Comparison of ENCODE assay signal across 27 mouse cellular contexts in the genomic region with DNA sequence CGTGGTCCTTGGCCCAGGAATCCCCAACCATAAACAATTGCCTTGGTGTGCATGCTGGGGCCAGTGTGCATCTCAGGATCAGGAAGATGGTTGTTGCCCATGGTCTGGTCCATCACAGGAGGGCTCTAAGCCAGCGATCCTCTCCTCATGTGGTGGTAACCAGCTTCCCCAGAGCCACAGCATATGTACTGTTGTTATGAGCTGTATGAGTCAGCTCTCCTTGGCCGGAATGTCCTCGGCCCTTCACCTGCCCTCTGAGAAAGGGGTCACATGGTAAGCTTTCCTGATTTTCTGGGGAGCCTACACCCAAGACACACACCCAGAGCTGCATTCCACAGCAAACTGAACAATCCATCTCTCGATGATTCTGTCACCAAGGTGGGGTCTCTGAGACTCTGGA. TPM values are rescaled to one million over a fixed set of nuclear protein-coding genes. Genes with fewer than 3 reads are reported as not detected.
DNase-seq lines count a peak whose midpoint lies in the region; ATAC-seq and TF ChIP-seq lines count a peak whose summit lies in the region.
"Had no signal": no experiment of that assay in that cellular context is flagged by ENCODE, and none has a peak within 500 bp of the region (broad histone marks: within the 10 kb centered on the region; RNA-seq: fewer than 3 reads in every experiment).

No protein-coding gene starts in this region.

- no peak for TF ChIP-seq CTCF in intestine, postnatal 0 days (IDR thresholded peaks at IDR 0.05; ENCODE audit: low read depth)

- no peak overlapping the region for H3K4me3 ChIP-seq in intestine, embryonic 15.5 days (replicated peaks)
- no peak overlapping the region for H3K4me3 ChIP-seq in intestine, embryonic 16.5 days (ENCODE audit: low read length)
- no peak overlapping the region; the same call in 1 of the 2 replicates for H3K4me3 ChIP-seq in intestine, postnatal 0 days (ENCODE audit: low read depth, low read length)
- no peak overlapping the region for H3K4me3 ChIP-seq in hindbrain, embryonic 16.5 days (ENCODE audit: low read length)
- H3K4me3 ChIP-seq: embryonic facial prominence, embryonic 12.5 days; embryonic facial prominence, embryonic 15.5 days; gastrocnemius, adult 2 months; hindbrain, embryonic 12.5 days; hindbrain, embryonic 15.5 days had no signal

- H3K27ac ChIP-seq in intestine, embryonic 15.5 days: no peak overlapping the region
- H3K27ac ChIP-seq in intestine, embryonic 16.5 days (ENCODE audit: low read length): no peak overlapping the region
- no peak overlapping the region for H3K27ac ChIP-seq in intestine, postnatal 0 days (ENCODE audit: low read depth, low read length)
- H3K27ac ChIP-seq in hindbrain, embryonic 16.5 days (ENCODE audit: low read depth, low read length): no peak overlapping the region
- H3K27ac ChIP-seq: embryonic facial prominence, embryonic 12.5 days; embryonic facial prominence, embryonic 15.5 days; gastrocnemius, adult 2 months; hindbrain, embryonic 12.5 days; hindbrain, embryonic 15.5 days had no signal

- no peaks in the 10 kb centered on the region for H3K9me3 ChIP-seq in intestine, embryonic 15.5 days
- 0 out of 2 replicates have a peak, but pooled peaks cover 3% of the 10 kb centered on the region for H3K9me3 ChIP-seq in intestine, embryonic 16.5 days (ENCODE audit: control insufficient read depth, low read length)
- H3K9me3 ChIP-seq in intestine, postnatal 0 days (ENCODE audit: control insufficient read depth): no peaks in the 10 kb centered on the region; the same call in 1 of the 2 replicates
- peaks cover 7% of the 10 kb centered on the region for H3K9me3 ChIP-seq in hindbrain, embryonic 16.5 days (ENCODE audit: control insufficient read depth, low read length)
- H3K9me3 ChIP-seq: hindbrain, embryonic 12.5 days; hindbrain, embryonic 15.5 days had no signal

- peaks cover 34% of the 10 kb centered on the region for H3K4me1 ChIP-seq in intestine, embryonic 15.5 days (replicated peaks)
- H3K4me1 ChIP-seq in intestine, embryonic 16.5 days (ENCODE audit: control insufficient read depth, insufficient read depth, low read length): peaks cover 28% of the 10 kb centered on the region
- no peaks in the 10 kb centered on the region for H3K4me1 ChIP-seq in intestine, postnatal 0 days (replicated peaks; ENCODE audit: control insufficient read depth, insufficient read depth, low read length)
- H3K4me1 ChIP-seq in hindbrain, embryonic 16.5 days (ENCODE audit: control insufficient read depth, insufficient read depth, low read depth, low read length): peaks cover 21% of the 10 kb centered on the region

- 76% methylated on average over 5 of the region's 5 CpGs for WGBS in intestine, embryonic 15.5 days
- WGBS in intestine, embryonic 16.5 days: 66% methylated on average over 5 of the region's 5 CpGs
- 60% methylated on average over 5 of the region's 5 CpGs for WGBS in intestine, postnatal 0 days
- 79% methylated on average over 5 of the region's 5 CpGs for WGBS in hindbrain, embryonic 16.5 days

- no peaks in the 10 kb centered on the region for H3K36me3 ChIP-seq in intestine, embryonic 15.5 days
- H3K36me3 ChIP-seq in intestine, embryonic 16.5 days (ENCODE audit: control insufficient read depth, insufficient read depth, low read length): no peaks in the 10 kb centered on the region
- no peaks in the 10 kb centered on the region for H3K36me3 ChIP-seq in intestine, postnatal 0 days (ENCODE audit: control insufficient read depth, insufficient read depth)
- H3K36me3 ChIP-seq in hindbrain, embryonic 16.5 days (ENCODE audit: control insufficient read depth, insufficient read depth, low read length): no peaks in the 10 kb centered on the region
- H3K36me3 ChIP-seq: embryonic facial prominence, embryonic 12.5 days; embryonic facial prominence, embryonic 15.5 days; G1E; hindbrain, embryonic 12.5 days; hindbrain, embryonic 15.5 days had no signal

- peak overlapping the region; percentile 72; the same call in 1 of the 2 replicates for H3K4me2 ChIP-seq in intestine, embryonic 15.5 days (replicated peaks)
- H3K4me2 ChIP-seq in intestine, embryonic 16.5 days (ENCODE audit: low read depth, low read length): no peak overlapping the region
- H3K4me2 ChIP-seq in intestine, postnatal 0 days (replicated peaks; ENCODE audit: low read depth): peak overlapping the region; percentile 24; the same call in 1 of the 2 replicates
- no peak overlapping the region for H3K4me2 ChIP-seq in hindbrain, embryonic 16.5 days (ENCODE audit: low read length)
- H3K4me2 ChIP-seq: embryonic facial prominence, embryonic 12.5 days; embryonic facial prominence, embryonic 15.5 days; heart, embryonic 11.5 days; hindbrain, embryonic 12.5 days; hindbrain, embryonic 15.5 days had no signal

- peaks cover 20% of the 10 kb centered on the region; the same call in 1 of the 2 replicates for H3K27me3 ChIP-seq in intestine, embryonic 15.5 days (replicated peaks)
- H3K27me3 ChIP-seq in intestine, embryonic 16.5 days (replicated peaks; ENCODE audit: control insufficient read depth, insufficient read depth, low read length): peaks cover 16% of the 10 kb centered on the region; the same call in 1 of the 2 replicates
- peaks cover 25% of the 10 kb centered on the region for H3K27me3 ChIP-seq in intestine, postnatal 0 days (replicated peaks; ENCODE audit: control insufficient read depth, insufficient read depth, low read length)
- peaks cover 13% of the 10 kb centered on the region for H3K27me3 ChIP-seq in hindbrain, embryonic 16.5 days (replicated peaks; ENCODE audit: control insufficient read depth, insufficient read depth, low read length)

- no peak overlapping the region for H3K9ac ChIP-seq in intestine, embryonic 15.5 days
- H3K9ac ChIP-seq in intestine, embryonic 16.5 days (ENCODE audit: low read depth, low read length): no peak overlapping the region
- no peak overlapping the region for H3K9ac ChIP-seq in intestine, postnatal 0 days (ENCODE audit: low read depth, low read length)
- no peak overlapping the region for H3K9ac ChIP-seq in hindbrain, embryonic 16.5 days (ENCODE audit: low read depth, low read length)
- H3K9ac ChIP-seq: embryonic facial prominence, embryonic 12.5 days; embryonic facial prominence, embryonic 15.5 days; forebrain, postnatal 0 days; hindbrain, embryonic 12.5 days; hindbrain, embryonic 15.5 days had no signal

- DNase-seq in 3T3-L1 (ENCODE audit: low read depth, low spot score): peak; percentile 20
- no peak for DNase-seq in cerebellum, postnatal 36 days
- DNase-seq: adrenal gland, postnatal 10 days; adrenal gland, postnatal 36 days; B cell, adult 2 months; cerebellum, adult 18-20 months; cerebellum, adult 9-10 months; cerebellum, postnatal 14 days; forebrain, postnatal 0 days; gastrocnemius, adult 2 months; gastrocnemius, postnatal 14 days; heart, adult 11 months had no signal

- ATAC-seq in intestine, embryonic 15.5 days: no peak
- no peak for ATAC-seq in intestine, embryonic 16.5 days
- ATAC-seq in intestine, postnatal 0 days: no peak
- ATAC-seq in hindbrain, embryonic 16.5 days: no peak
- ATAC-seq: forebrain, embryonic 14.5 days; forebrain, postnatal 0 days had no signal

RNA-seq across cellular contexts. Expression of gene Bdkrb2, which starts 2.2 kb away (rescaled TPM):
- 4.5 and 4.6 TPM in 2 replicates for polyA plus RNA-seq in intestine, embryonic 15.5 days (2015; fragmentation: Nextera tagmentation; extraction: Ambion mirVana)
- 5.3 and 5.8 TPM in 2 replicates for polyA plus RNA-seq in intestine, embryonic 16.5 days (2015; fragmentation: Nextera tagmentation; extraction: Ambion mirVana)
- 3.8 and 4.4 TPM in 2 replicates for polyA plus RNA-seq in intestine, postnatal 0 days (2015; fragmentation: Nextera tagmentation; extraction: Ambion mirVana)
- 2.3 and 2.5 TPM in 2 replicates for polyA plus RNA-seq in hindbrain, embryonic 16.5 days (2015; fragmentation: Nextera tagmentation; extraction: Ambion mirVana)

RNA-seq across cellular contexts. Expression of gene Bdkrb1, which starts 37.7 kb away (rescaled TPM):
- polyA plus RNA-seq in intestine, embryonic 15.5 days (2015; fragmentation: Nextera tagmentation; extraction: Ambion mirVana): 0.31 and 0.37 TPM in 2 replicates
- 0.22 and 0.43 TPM in 2 replicates for polyA plus RNA-seq in intestine, embryonic 16.5 days (2015; fragmentation: Nextera tagmentation; extraction: Ambion mirVana)
- 0.40 and 0.58 TPM in 2 replicates for polyA plus RNA-seq in intestine, postnatal 0 days (2015; fragmentation: Nextera tagmentation; extraction: Ambion mirVana)
- 0.34 TPM in 1 of 2 replicates, not detected in the other for polyA plus RNA-seq in hindbrain, embryonic 16.5 days (2015; fragmentation: Nextera tagmentation; extraction: Ambion mirVana)
- polyA plus RNA-seq: embryonic facial prominence, embryonic 12.5 days; forebrain, embryonic 11.5 days; forebrain, embryonic 14.5 days; frontal cortex, adult 2 months; G1E; heart, embryonic 11.5 days; heart, embryonic 14.5 days; heart, postnatal 0 days; hindbrain, embryonic 12.5 days had no signal

Comparison
In these comparisons a context has a peak if more than half of its experiments do, and no peak if none do; other contexts are left out.
1. H3K4me2 ChIP-seq: peak in intestine, embryonic 15.5 days (single experiment) and intestine, postnatal 0 days (single experiment); none in intestine, embryonic 16.5 days (single experiment) and hindbrain, embryonic 16.5 days (single experiment).